Mouse (Mus musculus) R1 (cell line): ENCODE measurements around the gene Igf2bp3.

ENCODE experiments used
- DNase-seq: peaks from one replicate; pipeline ENCODE4 v3.0.0-alpha.2; 2018; ENCODE audit warnings: low read depth, low spot score

Igf2bp3 gene

DNA sequence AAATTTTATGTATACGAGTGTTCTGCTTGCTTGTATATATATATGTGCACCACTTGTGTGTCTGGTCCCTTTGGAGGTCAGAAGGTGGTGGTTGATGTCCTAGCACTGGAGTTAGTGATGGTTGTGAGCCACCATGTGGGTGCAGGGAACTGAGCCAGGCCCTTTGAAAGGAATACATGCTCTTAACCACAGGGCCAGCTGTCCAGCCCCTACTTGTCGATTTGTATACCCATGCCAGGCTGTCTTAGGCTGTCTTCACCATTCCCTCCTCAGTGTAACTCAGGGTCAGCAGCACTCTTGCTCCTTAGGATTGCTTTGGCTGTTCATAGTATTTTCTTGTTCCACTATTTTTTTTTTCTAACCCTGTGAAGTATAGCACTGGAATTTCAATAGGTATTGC is 136.9 kb downstream of the Igf2bp3 start:
- no peak for DNase-seq

DNA sequence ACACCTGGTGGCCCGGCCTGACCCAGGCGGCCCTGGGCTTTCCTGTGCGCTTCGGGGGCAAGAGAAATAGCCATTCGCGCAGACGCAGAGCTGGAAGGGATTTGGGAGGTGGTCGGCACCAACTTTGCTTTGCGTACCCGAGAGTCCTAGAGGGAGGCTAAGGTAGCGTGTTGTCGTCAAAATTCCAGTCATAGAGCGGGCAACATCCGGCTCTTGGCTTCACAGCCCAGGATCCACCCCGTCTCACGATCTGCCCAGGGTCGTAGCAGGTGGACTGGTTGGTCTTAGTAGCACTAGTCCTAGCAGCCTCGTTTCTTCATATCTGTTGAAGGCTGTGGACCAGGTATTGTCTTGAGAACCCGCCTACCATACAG is 140.7 kb downstream of the Igf2bp3 start:
- DNase-seq = peak; percentile 77

DNA sequence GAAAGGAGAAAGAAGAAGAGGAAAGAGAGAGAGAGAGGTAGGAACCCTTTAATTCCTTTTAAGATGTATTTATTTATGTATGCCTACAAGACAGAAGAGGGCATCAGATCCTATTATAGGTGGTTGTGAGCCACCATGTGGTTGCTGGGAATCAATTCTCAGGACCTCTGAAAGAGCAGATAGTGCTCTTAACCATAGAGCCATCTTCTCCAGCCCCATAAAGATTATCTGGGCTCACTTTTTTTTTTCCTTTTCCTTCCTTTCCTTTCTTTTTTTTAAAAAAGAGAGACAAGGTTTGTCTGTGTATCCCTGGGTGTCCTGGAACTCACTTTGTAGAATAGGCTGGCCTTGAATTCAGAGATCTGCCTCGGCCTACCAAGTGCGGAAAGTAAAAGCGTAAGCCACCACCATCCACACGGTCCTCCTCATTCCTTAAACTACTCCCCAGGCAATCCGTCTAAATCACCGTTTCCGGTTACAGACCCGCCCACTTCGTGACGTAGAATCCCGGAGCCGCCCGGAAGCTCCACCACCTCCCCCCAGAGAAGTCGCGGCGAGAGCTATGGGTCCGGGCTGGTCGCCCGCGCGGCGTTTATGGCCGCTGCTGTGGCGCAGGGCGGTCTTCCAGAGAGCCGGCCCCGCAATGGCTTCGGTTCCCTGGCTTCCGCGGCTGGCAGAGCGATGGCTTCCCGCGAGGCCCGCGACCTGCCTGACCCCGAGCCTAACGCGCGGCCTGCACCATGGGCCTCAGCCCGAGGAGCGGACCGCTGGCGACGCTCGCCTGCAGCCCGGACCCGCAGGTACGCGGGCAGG is 141.2 kb downstream of the Igf2bp3 start, which contains the start of gene Malsu1:
Gene Malsu1 (plus strand): TSS at position 492 of the 813 bp plus-strand sequence.
- DNase-seq = peak; percentile 96

DNA sequence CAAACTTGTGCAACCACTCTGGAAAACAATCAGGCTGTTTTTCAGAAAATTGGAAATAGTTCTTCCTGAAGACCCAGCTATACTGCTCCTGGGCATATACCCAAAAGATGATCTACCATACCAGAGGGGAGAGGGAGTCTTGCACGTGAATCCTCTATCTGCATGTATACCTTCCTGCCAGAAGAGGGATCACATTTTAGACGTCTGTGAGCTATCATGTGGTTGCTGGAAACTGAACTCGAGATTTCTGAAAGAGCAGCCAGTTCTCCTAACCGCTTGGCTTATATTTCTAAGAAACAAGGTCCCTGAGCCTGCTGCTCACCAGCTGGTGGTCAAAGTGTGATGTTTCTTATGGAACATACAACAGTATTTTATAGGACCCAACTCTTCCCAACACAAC is 146.4 kb downstream of the Igf2bp3 start:
- DNase-seq = peak; percentile 51

DNA sequence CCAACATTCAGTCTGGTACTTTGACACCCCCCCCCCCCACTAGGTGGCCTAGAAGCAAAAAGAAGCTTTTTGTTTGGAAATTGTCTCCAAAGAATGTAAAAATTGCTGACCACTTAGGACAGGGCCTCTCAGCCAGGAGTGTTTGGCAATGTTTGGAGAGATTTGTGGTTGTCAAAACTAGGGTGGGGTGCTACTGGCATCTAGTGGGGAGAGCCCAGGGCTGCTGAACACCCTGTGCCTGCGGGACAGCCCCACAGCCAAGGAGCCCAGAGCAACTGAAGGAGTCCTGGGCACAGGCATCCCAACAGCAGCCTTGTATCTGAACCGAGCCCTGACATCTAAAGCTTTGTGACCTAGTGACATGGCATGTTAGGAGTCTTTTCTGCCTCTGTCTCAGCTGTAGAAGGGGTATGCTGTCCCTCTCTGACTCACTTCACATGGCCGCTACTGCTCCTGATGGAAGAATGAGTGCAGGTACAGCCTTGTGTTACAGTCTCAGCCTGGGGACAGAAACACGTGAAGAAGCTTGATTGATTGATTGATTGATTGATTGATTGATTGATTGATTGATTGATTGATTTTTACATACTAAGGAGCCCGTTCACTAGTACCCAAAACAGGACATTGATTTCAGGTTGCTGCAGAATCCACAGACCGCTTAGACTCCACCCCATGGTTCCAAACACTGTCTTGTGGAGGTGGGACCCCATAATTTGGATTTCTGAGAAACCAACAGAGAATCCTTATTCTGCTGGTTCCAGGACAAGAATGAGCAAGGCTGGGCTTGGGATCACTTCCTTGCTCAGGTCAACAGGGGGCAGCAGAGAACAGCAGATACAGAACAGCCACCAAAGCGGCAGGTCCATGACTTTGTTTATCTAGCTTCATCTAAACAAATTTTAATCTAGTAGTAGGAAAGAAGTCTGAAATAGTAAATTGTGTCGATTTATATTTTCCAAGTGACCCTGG is 157.4 kb downstream of the Igf2bp3 start:
- peak; percentile 73 for DNase-seq

DNA sequence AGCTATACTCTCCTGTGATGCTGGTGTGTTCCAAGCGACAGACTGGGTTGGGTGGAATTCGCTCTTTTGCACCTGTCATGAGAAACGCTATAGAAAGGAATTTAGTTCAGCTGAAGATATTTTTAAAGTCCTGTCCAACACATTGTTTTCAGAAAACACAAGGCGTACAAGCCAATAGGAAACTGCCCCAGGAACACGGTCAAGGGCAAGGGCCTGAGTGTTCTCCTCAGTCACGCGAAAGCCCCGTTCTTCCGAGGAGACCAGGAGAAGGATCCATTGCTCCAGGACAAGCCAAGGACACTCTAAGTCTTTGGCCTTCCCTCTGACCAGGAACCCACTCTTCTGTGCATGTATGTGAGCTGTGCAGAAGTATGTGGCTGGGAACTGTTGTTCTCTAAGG is 158.7 kb downstream of the Igf2bp3 start:
- no peak for DNase-seq

DNA sequence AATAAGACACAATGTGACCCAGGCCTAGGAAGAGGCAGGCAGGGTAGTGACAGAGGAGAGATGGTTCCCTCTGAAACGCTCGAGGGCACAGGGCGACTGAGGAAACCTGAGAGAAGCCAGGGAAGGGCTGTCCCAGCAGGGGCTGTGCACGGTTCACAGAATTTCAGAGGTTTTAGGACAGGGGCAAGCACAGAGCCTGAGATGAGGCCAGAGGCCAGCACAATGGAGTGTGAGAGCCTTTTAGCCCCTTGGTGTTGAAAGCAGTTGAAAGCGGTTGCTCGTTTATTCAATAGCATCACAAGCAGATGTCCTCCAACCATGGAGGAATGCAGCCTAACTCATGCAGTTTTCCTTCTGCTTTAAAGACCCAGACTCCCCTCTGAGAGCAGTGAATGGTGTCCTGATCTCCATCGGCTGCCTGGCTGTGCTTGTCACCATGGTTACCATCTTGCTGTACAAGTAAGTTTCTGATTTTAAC is 159.5 kb downstream of the Igf2bp3 start:
- peak; percentile 93 for DNase-seq

DNA sequence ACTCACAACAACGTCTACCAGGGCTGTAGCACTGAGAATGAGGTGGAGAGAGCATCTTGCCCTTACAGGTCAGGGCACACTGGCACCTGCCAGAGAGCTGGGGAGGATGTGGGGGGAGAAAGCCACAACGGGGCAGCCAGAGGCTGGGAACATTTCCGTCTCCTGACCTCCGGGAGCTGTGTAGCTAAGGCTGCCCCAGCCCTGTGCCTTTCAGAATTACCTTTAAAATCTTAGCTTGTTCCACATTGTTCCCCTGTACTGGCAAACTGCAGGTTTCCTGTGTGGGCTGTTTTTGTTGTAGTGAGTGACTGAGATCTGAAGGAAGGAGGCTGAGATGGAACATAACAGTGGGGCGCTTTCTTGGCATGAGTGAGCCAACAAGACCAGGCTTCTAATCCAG is 162.6 kb downstream of the Igf2bp3 start:
- no peak for DNase-seq

DNA sequence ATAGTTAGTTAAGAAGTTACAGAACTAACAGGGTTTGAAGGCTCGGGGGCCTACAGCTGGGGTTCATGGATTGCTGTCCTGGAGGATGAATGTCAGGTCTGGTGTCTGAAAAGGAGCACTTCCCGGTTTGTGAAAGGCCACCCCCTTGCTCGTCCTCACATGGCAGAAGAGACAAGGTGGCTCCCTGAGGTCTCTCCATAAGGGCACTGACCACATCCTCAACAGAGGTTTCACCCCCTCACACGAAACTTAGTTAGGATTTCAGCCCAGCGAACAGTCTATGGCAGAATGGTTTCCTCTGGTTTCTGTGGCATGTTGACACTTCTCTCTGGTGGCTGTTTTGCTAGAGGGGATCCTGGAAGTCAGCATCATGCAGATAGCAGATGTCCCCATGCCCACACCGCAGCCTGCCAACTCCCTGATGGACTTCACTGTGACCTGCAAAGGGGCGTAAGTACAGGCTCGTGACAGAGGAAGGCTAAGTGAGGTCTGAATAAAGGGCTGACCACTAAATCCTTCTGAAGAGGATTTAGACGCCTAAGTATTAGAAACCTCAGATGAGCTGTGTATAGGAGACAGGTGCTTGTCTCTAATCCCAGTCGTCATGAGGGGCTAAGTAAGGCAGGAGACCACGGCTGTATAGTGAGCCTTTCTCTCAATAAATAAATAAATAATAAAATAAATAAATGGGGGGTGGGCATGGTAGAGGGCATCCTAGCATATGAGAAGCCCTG is 163.9 kb downstream of the Igf2bp3 start:
- no peak for DNase-seq

DNA sequence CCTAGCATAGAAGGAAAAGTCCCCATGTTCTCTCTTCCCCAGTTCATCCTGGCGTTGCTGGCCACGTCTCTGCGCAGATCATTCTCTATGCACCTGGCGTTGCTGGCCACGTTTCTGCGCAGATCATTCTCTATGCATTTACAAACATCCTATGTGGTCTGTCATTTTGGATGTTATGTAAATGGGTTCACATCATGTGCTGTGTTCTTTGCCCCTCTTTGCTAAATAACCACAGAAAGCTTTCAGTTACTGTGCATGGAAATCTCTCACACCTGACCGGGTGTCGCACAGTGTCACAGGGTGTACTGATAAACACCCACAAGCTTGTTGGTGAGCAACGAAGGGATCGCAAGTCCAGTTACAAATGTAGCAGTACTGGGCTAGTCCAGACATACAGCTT is 166.4 kb downstream of the Igf2bp3 start:
- DNase-seq = no peak

DNA sequence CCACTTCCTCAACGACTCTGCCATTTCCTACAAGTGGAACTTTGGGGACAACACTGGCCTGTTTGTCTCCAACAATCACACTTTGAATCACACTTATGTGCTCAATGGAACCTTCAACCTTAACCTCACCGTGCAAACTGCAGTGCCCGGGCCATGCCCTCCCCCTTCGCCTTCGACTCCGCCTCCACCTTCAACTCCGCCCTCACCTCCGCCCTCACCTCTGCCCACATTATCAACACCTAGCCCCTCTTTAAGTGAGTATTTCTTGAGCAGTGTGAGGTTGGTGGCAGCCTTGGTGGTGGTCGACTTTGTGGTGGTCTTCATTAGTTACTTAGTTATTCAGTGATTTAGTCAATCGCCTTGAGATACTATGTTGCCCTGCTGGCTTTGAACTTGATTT is 166.9 kb downstream of the Igf2bp3 start:
- DNase-seq = no peak

DNA sequence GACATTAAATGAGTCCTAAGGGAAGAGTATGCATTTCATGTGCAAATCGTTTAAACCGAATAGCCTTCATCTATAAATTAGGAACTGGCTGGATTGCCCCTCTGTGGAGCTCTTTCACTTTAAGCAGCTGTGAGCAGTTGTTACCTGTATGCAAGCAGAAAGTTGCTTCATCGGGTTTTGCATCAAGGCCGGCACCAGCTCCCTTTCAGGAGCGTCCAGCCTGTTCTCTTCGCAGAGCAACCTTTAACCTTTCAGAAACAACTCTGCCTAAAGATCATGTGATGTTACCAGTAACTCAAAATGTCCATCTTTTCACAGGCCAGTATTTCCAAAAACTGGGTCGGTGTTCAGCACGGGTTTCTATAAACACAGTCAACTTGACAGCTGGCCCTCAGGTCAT is 167.8 kb downstream of the Igf2bp3 start:
- DNase-seq = no peak

DNA sequence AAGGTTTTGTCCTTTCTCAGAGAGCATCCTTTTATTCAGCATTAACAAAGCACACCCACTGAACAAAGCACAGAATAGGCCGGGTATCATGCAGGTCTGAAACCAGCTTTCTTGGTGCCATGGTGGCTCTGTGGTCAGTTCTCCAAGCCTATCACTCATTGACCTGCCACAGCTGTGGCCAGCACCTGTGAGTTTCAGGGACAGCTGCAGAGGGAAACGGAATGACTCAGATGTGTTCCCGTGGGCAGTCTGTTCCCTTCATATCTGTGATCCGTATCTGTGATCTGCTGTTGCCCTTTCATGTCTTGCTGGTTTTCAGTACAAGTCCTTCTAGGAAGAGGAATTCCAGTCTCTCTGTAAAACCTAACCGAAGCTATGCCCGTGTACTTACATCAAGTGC is 168.3 kb downstream of the Igf2bp3 start:
- DNase-seq = no peak

DNA sequence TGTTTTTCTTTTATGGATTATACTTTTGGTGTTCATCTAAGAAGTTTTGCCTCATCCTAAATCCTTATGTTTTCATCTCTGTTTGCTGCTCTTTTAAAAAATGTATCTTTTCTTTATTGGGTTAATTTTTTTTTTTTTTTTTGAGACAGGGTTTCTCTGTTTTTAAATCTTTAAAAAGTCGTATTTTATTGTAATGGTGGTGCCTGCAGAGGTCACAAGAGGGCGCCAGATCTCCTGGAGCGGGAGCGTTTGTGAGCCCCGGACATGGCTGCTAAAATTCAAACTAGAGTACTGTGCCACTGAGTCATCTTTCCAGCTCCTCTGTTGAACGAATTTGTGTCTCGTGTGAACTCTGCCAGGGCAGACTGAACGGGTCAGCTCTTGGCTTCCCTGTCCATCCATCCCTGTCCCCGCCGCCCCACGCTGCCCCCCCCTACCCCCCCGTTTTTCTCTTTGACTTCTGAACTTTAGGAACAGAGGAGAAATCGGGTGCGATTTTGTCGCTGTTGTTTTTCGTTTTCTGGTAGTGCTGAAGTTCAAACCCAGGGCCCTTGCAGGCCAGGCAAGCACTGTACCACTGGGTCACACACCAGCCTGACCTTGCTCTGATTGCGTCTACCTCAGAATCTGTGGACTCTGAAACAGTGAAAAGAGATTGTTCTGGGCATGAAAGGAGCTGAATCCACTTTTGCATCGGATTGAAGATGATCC is 175.1 kb downstream of the Igf2bp3 start:
- DNase-seq = peak; percentile 71

DNA sequence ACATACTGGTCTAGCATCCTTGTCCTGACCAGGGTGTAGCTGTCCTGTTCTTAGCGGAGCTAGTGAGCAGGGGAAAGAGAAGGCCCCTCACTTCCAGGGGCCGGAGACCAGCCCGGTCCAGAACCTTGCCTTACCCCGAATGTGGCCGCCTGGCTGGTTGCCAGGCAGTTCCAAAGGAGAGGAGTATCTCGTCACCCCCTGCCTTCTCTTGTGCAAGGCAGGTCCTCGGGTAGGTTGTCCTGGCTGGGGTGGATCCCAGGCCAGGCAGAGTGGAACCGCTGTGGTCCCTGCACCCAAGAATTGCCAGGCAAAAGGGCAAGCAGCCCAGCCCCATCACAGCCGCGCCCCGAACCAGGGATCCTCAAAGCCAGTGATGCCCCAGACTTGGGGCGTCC is 177.5 kb downstream of the Igf2bp3 start:
- no peak for DNase-seq

DNA sequence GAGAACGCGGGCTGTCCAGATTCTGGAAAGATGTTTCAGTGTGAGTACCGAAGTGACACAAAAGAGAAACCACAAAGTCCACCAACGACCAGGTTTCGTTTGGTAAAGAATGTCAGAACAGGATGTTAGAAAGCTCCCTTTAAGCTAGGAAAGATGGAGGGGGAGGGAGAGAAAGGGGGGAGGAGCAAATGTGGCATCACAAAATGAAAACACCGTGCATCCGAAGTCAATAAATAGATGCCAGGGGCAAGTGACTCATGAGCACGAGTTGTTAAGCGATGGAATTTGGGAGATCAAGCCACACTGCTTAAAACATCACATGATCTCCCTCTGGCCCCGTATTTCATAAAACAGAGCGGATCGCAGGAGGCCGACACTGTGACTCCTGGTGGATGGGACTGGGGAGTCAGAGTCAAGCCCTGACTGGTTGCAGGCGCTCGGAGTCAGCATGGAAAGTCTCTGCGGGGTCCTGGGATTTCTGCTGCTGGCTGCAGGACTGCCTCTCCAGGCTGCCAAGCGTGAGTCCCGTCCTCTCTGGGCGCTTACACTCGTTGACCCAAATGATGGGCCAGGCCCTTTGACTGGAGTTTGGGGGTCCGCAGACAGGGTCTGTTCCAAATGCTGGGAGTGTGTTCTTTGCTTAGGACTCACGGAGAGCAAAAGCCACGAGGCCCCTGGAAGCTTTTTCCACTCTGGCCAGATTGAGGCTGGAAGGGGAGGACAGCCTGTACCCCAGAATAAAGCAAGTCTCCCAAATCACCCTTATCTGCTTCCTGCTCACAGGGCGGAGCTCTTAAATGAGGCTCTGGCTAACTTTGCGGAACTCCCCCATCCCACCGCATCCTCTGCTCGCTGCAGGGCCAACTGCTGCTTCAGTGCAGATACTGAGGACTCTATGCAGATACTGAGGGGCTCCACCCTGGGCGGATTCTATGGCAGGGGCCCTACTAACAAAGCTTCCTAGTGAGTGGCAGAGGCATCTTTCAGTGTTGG is 178.2 kb downstream of the Igf2bp3 start, which contains the start of gene Gpnmb:
Gene Gpnmb (plus strand): TSS at position 272 of the 993 bp plus-strand sequence.
- DNase-seq = no peak
